Mouse (Mus musculus) testis, adult 10 weeks (tissue): ENCODE measurements around the gene Zc3h4. TPM values are rescaled to one million over a fixed set of nuclear protein-coding genes. Genes with fewer than 3 reads are reported as not detected.

Experiments
- polyA plus RNA-seq: library from polyadenylated mRNA; stranded (reverse); fragments of 350-450 nt; fragmentation: Illumina TruSeq; extraction: RNeasy Lipid Tissue Mini Kit (QIAGEN cat#74804); gene quantifications from one replicate; pipeline ENCODE4 v1.2.3, GENCODE M21; 2014; ENCODE audit warnings: low read depth, low replicate concordance

Zc3h4 gene
- 3.0 TPM for polyA plus RNA-seq

GRCm38 (mm10) chr7:16400689-16401611, at the start of gene Zc3h4:
TSS of gene Zc3h4 (plus strand) at chr7:16400910.

GRCm38 (mm10) chr7:16387160-16388041, 13.3 kb upstream of the Zc3h4 start, which contains the start of gene Sae1:
TSS of gene Sae1 (minus strand) at chr7:16387806.

GRCm38 (mm10) chr7:16452587-16453073, 51.9 kb downstream of the Zc3h4 start, which contains the start of gene Tmem160:
TSS of gene Tmem160 (plus strand) at chr7:16452779.

GRCm38 (mm10) chr7:16477628-16478027, 76.9 kb downstream of the Zc3h4 start, which contains the start of gene Npas1:
TSS of gene Npas1 (minus strand) at chr7:16477728.

Other genes with a start within 250 kb of the Zc3h4 start
- gene Meis3, start 225.8 kb upstream of the Zc3h4 start, polyA plus RNA-seq = not detected
- gene Dhx34, start 178.9 kb upstream of the Zc3h4 start, polyA plus RNA-seq = 0.32 TPM
- not detected for gene C5ar2, start 156.8 kb upstream of the Zc3h4 start, polyA plus RNA-seq
- gene C5ar1, start 141.4 kb upstream of the Zc3h4 start, polyA plus RNA-seq = 0.28 TPM
- gene Inafm1, start 127.3 kb upstream of the Zc3h4 start, polyA plus RNA-seq = 1.8 TPM
- 18.3 TPM for gene Ccdc9, start 114.1 kb upstream of the Zc3h4 start, polyA plus RNA-seq
- not detected for gene Bbc3, start 92.5 kb upstream of the Zc3h4 start, polyA plus RNA-seq
- gene Sae1, start 13.1 kb upstream of the Zc3h4 start, polyA plus RNA-seq = 62.7 TPM
- not detected for gene Tmem160, start 51.9 kb downstream of the Zc3h4 start, polyA plus RNA-seq
- gene Npas1, start 76.8 kb downstream of the Zc3h4 start, polyA plus RNA-seq = not detected
- 30.5 TPM for gene Arhgap35, start 214.1 kb downstream of the Zc3h4 start, polyA plus RNA-seq